Mouse (Mus musculus) megakaryocyte-erythroid progenitor cell, adult 5-6 weeks (primary cell): ENCODE results near the gene Zfyve26. TPM values are rescaled to one million over a fixed set of nuclear protein-coding genes. Genes with fewer than 3 reads are reported as not detected.
A peak's percentile ranks its signal among the peaks of the same experiment; 100 is the strongest.

Experiments
- ATAC-seq: replicated peaks from 2 replicates; pipeline ENCODE4 v1.8.0; 2016; ENCODE audit warnings: mild to moderate bottlenecking, inconsistent platforms; ENCODE audit not compliant: severe bottlenecking, poor library complexity, low FRiP score, low TSS enrichment
- total RNA-seq, 2 experiments: library from RNA; stranded (forward) in 1 of 2; stranded (reverse) in 1 of 2; fragments of 200-1000, 215-1000 nt in 1 of 2; fragments of >200 nt in 1 of 2; fragmentation: Nextera tagmentation in 1 of 2; gene quantifications; 2 replicates each; pipeline ENCODE4 v1.2.3; 2014 to 2017

Gene Zfyve26
- total RNA-seq, 2 experiments from 2014 or later, result 22.3 to 28.6 TPM

DNA sequence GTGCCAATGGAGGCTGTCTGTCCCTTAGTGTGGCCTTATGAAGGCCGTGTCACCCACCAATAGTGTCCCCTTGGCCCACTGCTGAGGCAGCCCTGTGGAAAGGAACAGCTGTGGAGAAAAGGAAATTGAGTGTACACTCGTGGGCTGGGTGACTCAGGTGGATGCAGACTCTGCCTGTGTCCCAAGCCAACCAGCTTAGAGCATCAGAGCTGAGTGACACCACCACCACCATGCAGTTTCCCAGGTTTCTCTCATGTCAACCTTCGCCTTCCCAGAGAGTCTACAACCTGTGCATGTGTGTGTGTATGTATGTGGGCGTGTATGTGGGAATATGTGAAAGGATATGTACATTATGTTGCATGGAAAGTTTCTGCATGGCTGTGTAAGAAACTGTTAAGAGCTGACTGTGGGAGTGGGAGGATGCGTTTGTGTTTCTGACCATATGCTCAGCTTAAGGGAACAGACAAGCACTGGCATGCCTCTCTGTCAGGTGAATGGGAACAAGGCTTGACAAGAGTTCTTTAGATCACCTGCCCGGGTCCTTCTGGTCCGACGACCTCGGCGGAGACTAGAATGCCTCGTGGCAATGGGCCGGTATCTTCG, 16.5 kb downstream of the Zfyve26 start:
- ATAC-seq, result no peak

DNA sequence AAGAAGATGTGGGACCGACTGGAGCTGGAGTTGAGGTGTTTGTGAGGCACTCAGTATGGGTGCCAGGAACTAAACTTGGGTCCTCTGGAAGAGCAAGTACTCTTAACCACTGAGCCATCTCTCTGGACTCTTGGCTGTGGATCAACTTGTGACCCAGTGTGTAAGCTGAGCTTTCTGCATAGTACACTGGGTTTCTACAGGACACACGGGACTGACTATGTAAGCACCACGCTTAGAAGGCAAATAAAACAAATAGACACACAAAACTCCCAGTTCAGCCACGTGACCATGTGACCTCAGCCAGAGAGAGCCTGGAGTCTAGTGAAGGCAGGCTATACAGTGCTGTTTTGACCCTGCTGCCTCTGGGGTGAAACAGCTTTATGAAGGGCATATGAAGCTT, 23.5 kb downstream of the Zfyve26 start:
- ATAC-seq, result no peak

DNA sequence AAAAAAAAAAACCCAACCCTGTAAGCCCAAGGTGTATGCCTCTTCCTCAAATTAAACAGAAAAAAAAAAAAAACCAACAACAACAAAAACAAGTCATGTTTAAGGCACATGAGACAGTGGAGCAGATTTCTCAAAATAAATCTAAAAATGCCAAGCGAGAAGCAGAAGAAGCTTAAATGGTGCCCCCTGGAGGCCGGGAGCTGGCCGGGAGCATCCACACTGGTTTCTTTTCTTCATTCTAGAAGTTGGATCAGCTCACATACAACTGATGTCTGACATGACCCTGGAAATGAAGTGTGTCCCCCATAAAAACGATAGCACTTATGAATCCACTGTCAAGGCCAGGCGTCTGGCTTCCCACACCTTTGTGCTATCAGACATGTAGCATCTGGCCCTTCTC, 35.1 kb downstream of the Zfyve26 start:
- peak; percentile 52; the same call in 1 of the 2 replicates for ATAC-seq

DNA sequence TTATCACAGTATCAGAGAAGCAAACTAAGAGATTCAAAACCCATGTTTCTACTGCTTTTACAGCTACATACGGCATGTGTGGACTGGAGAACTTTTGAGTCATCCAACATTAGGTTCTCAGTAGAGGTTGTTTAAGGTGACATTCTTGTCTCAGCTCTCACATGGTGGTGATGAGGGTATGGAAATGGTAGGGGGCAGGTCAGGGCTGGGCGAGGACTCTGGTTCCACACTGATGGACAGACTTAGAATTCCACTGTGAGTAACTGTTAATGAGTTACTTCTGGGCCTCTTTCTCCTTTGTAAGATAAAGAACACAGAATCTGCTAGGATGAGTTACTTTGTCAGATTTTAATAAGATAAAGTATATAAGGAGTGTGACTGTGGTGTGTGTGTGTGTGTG, 36.0 kb downstream of the Zfyve26 start:
- ATAC-seq, result no peak

DNA sequence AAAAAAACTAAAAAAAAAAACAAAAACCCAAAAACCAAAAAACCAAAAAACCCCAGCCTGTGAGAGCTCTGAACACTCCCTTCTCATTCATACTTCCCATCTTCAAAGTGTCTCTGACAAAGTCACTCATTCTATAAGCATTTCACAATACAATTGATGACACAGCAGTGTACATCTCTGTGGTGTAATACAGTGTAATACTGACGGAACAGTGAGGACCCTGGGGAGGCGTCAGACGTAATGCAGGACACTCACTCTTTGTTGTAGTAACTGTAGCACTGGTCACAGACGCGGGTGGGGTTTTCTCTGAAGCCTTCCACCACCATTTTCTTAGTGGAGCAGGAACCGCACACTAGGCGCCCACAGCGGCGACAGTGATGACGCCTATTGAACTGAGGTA, 41.1 kb downstream of the Zfyve26 start:
- ATAC-seq, result no peak

DNA sequence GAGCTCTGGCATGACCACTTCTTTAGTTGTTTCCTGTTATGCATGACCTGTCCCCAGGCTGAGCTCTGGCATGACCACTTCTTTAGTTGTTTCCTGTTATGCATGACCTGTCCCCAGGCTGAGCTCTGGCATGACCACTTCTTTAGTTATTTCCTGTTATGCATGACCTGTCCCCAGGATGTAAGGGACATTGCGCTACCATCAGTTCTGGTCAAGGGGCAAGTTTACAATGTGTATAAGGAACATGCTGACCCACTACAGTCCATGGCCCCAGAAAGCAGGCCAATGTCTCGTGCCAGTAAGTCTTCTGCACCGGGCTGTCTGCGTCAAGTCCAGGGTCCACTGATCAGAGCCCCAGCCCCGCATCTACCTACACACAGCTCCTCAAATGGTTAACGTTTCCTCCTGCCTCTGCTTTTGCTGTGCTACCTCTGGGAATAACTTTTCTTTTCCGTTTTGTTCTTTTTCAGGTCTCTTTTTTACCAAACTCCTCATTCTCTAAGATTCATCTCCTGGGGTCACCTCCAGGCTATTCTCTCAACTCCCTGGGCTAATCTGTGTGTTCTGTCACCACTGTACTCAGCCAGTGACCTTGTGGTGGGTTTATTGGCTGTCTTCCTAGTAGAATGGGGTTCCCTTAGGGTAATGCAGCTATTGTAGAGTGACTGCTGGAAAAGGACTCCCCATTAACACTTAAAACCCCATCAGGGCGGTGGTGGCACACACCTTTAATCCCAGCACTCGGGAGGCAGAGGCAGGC, 42.6 kb downstream of the Zfyve26 start:
- ATAC-seq, result no peak

DNA sequence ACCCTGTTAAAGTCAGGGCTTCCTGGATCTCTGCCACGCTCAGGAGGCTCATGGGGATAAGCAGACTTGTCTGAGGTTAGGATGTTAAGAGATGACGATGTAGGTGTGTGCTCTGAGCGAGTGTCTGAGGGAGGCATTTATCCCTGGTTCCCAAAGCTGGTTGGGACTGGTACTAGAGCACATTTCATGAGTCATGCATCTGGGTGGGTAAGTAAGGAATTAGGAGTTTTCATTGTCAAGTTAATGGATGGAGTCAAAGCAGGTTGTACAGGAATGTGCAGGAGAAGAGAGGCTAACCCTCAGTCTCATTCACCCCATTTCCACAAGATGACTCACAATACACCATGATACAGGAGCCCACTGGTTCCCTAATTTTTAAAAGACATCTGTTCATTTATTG, 48.0 kb downstream of the Zfyve26 start:
- ATAC-seq, result no peak

DNA sequence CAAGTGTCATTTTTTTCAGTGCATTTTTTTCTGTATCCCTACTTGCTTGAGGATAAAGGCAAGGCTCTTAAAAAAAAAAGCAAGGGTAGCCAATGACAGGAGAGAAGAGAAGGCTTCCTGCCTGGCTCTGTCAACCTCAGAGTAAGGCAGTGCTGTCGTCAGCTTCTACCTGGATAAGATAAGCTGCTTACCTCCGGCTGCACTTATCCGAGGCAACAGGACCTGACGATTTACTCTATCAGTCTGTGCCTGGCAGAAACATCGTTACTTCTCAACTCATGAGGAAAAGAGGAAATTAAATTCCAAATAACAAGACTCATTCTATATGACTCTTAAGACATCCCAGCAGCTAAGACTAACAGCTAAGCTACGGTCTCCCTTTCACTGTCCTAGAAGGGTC, 53.2 kb downstream of the Zfyve26 start:
- no peak for ATAC-seq

DNA sequence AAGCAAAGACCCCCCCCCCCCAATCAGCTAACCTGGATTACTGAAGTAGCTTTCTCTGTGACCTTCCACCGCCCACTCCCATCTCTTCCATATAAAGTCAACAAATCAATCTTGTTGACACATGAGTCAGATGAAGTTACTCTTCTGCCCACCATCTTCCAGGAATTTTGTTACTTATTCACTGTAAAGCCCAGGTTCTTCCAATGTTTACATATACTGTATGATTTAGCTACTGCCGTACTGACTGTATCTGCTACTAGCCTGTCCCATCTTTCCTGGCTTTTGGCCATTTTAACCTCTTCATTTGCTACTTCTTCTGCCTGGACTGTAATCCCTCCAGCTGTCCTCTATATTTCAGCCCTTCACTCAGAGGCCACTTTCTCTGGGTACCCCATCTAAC, 54.1 kb downstream of the Zfyve26 start:
- no peak for ATAC-seq

DNA sequence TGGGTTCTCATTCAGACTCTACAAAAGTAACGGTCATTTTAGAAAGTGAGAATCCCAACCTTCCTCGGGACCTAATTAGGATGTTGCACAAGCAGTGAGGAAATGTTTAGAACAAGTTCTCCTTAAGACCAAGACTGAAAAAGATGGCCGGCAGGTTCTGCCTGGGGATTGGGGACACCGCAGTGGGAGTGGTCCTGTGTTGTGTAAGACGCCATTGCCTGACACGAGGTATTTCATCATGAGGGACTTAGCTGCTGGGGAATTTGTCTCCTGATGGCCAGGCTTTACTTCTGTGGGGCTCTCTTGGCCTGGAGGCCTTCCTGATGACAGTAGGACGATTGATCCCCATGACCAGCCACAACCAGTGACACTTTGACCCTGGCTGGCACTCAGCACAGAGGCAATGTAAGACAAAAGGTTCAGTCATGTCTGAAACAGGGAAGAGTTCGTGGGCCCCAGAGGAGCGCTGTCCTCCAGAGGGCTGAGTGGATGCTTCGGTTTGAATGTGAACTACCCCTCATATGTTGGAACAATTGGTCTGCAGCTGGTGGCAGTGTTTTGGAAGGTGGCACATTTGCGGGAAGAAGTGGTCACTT, 60.5 kb downstream of the Zfyve26 start:
- no peak for ATAC-seq

DNA sequence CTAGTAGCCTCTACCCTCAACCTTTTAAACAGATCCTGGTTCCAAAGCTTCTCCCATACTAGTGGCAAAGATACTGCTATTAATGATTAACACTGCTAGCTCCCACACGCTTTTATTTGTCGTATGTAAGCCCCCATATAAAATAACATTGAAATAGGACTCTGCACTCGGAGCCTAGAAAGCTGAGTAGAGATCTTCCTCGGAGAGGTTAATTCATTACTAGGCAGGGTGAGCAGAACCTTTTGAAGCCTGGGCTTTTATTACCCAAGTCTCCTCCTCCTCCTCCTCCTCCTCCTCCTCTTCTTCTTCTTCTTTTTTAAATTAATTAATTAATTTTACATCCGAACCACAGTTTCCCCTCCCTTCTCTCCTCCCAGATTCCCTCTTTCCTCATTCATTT, 78.6 kb downstream of the Zfyve26 start:
- ATAC-seq, result no peak

DNA sequence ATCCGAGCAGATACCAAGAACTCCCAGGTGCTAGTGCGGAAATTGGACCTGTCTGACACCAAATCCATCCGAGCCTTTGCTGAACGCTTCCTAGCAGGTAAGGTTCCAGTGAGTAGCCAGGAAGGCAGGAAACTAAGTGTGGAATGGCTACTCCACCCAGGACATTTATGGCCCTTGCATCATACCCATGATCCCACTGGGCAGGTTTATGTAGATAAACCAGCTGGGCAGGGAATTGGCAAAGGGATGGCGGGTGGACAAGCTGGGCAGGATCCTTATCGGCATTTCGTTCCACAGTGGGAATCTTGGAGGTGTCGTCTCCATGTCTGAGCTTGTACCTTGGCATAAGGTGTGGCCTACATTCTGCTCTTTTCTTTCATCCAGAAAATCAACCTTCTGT, 84.7 kb downstream of the Zfyve26 start:
- no peak for ATAC-seq

DNA sequence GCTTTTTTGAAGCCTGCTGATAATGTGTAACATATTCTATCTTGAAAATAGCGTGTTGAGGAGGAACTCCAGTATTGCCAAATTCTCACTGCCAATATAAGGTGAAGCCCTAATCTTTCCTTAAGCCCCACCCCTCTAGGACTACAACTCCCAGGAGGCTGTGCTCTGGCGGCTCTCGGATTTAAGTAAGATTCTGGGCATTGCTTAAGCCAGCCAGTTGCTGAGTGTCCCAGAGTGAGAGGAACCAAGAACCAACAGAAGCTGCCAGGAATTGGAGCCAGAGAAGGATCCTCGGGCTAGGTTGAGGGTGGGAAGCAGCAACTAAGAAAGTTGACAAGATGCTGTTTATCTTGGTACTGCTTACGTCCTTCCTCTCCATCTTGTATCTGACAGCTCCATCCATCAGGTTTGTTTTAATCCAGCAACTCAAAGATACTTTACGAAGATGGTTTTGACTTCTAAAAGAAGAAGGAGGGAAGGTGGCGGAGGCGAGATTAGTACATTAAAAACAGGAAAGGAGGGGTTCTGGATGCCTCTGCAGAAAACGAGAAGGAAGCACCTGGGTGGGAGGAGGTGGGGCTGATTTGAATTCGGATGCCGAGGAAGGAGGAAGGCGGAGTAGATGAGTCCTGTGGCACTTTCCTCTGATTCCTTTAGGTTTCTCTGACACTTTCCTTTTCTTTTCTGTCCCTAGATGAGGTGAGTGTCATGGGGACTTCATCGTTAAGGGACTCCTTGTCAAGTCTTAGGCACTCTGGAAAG, 87.2 kb downstream of the Zfyve26 start, which contains the start of gene Rdh12:
TSS of gene Rdh12 (plus strand) at position 212 of the 762 bp plus-strand sequence.
- peak; percentile 57 for ATAC-seq

DNA sequence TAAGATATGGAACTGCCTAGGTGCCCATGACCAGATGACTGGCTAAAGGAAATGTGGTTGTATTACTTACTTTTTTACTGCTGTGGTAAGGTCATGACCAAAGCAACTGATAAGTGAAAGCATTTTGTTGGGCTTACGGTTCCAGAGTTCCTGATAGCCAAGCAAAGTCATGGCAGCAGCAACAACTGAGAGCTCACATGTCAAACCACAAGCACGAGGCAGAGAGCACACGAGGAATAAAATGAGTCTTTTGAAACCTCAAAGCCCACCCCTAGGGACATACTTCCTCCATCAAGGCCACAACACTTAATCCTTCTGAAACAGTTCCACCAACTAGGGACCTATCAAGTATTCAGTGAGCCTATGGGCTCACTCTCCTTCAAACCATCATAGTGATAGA, 94.2 kb downstream of the Zfyve26 start:
- ATAC-seq, result no peak

DNA sequence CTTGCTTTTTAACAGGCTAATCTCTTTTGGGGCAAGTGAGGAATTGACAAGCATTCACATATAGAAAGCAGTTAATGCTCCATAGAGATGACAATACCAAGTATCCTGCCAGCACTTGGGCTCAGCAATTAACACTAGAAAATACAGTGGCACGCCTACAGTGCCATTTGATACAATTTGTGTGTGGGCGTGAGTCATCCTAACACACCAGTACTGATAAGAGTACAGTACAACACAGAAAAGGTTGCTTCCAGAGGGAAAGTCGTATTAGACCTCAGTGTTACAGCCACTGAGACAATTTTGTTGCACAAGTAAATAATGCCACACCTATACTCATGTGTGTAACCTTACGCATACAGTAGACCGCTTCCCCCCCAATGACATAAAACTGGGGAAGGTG, 99.0 kb downstream of the Zfyve26 start:
- no peak for ATAC-seq

DNA sequence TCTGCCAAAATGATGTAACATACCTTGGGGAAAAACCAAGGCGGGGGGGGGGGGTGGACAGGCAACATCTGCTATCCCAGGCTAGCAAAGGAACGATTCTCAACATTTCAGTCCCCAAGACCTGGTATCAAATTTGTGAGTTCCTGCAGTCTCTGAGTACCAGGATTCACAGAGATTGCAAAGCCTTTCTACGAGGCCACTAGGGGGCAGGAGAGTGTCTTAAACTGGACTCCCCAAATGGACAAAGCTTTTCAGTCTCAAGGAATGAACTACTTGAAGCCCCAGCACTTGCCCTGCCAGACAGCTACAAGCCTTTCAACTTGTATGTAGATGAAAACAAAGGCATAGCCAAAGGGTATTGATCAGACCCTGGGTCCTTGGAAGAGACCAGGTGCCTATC, 102.7 kb downstream of the Zfyve26 start:
- ATAC-seq, result peak; percentile 46; the same call in 1 of the 2 replicates

DNA sequence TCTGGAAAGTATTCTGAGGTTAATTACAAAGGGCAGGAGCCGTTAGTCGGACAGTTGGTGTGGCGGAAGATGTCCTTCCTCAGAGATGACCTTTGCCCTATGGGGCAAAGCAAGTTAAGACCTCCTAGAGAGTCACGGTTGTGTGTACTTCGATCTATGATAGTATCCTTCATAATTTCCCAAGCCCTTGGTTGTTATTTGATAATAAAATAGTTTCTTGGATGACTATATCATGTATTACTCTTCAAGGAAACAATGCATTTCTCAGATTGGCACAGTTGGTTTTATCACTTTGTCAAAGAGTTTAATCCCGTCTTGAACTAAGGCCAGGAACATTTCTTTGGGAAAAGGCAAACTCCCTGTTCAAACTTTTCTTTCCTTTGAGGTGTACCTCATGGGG, 103.9 kb downstream of the Zfyve26 start, which contains the start of gene Rdh11:
TSS of gene Rdh11 (minus strand) at position 101 of the 400 bp plus-strand sequence.
- no peak for ATAC-seq

DNA sequence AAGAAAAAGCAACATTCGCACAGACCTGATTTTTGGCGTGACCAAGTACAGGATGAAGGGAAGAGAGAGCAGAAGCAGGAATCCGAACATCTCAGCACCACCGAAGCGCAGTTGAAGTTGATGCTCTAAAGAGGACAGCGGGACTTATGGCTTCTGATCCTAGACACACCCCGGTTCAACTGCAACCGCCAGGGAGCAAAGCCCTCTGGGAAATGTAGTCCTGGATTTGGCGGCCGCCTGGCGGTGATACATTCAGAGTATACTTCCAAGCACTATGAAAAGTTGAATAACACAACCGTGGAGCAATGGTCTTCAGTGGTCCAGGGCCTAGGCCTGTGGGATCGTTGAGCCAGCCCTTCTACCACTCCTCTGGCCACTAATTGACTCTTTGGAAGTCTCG, 104.4 kb downstream of the Zfyve26 start:
- ATAC-seq, result peak; percentile 92

DNA sequence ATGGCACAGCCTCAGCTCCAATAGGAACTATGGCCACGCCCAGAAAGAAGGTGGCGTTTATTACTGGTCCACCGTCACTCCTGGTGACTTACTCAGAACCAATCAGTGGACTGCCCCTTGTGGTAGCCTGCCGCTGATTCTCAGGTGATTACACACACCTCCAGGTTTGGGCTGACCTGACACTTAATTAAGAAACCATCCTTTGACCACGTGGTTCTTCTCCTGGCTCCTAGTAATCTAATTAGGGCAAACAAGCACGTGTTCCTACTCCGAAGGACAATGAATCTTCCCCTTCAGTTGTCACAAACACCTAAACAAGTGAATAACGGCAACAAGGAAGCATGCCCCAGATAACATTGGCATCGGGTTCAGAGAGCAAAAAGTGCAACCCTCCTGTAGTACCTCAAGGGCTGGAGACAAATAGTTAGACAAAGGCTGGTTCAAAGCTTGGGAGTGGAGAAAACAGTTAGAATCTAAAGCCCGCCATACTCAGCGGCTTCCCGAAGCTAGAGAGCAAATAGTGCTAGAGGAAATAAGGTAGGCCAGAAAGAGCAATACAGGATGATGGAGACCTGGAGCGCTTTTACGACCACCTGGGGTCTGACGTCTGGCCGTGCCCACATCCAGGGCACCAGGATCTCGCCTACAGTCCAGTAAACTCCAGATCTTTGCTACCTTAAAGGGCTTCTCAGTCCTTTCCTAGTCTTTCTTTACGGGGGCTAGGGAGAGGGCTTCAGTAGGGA, 105.0 kb downstream of the Zfyve26 start:
- ATAC-seq, result peak; percentile 96
